8 mouse cellular contexts compared by ENCODE assay signal in genomic region chr5:125040128-125040584, GRCm38 (mm10). TPM values are rescaled to one million over a fixed set of nuclear protein-coding genes. Genes with fewer than 3 reads are reported as not detected.
DNase-seq lines count a peak whose midpoint lies in the region; ATAC-seq lines count a peak whose summit lies in the region.

No protein-coding gene starts in this region.

- no peak overlapping the region for H3K9ac ChIP-seq in kidney, embryonic 14.5 days (ENCODE audit: low read depth, low read length)
- no peak overlapping the region for H3K9ac ChIP-seq in midbrain, embryonic 11.5 days (ENCODE audit: low read length)

- no peak overlapping the region for H3K4me2 ChIP-seq in kidney, embryonic 14.5 days (replicated peaks; ENCODE audit: low read depth, low read length)
- H3K4me2 ChIP-seq in midbrain, embryonic 11.5 days, result no peak overlapping the region

- no peak for ATAC-seq in kidney, embryonic 14.5 days (ENCODE audit: low FRiP score, low TSS enrichment)
- no peak for ATAC-seq in midbrain, embryonic 11.5 days (ENCODE audit: low FRiP score)

- peaks cover 84% of the 10 kb centered on the region for H3K36me3 ChIP-seq in kidney, embryonic 14.5 days (ENCODE audit: control insufficient read depth, insufficient read depth, low read length)
- peaks cover 13% of the 10 kb centered on the region for H3K36me3 ChIP-seq in midbrain, embryonic 11.5 days (ENCODE audit: control insufficient read depth, insufficient read depth, low read length)

- no peak overlapping the region for H3K4me3 ChIP-seq in kidney, embryonic 14.5 days (ENCODE audit: low read length)
- no peak overlapping the region for H3K4me3 ChIP-seq in midbrain, embryonic 11.5 days (ENCODE audit: low read depth, low read length)

- DNase-seq in kidney, adult 18-20 months, result peak; percentile 92
- DNase-seq in adrenal gland, postnatal 14 days, result peak; percentile 94
- DNase-seq in gastrocnemius, postnatal 36 days, result peak; percentile 94 to 96
- DNase-seq in kidney, adult 9 months, result peak; percentile 95
- peak; percentile 72 for DNase-seq in ovary, postnatal 14 days (ENCODE audit: low spot score)
- DNase-seq in embryo, embryonic 10.5 days (ENCODE audit: low spot score), result no peak
- no peak for DNase-seq in midbrain, embryonic 11.5 days (ENCODE audit: low spot score, missing footprints)

- no peaks in the 10 kb centered on the region for H3K9me3 ChIP-seq in kidney, embryonic 14.5 days (ENCODE audit: control insufficient read depth, low read length)
- H3K9me3 ChIP-seq in midbrain, embryonic 11.5 days (ENCODE audit: control insufficient read depth, low read length), result no peaks in the 10 kb centered on the region

- no peaks in the 10 kb centered on the region for H3K27me3 ChIP-seq in kidney, embryonic 14.5 days (ENCODE audit: control insufficient read depth, insufficient read depth, low read length)
- H3K27me3 ChIP-seq in midbrain, embryonic 11.5 days (ENCODE audit: control insufficient read depth, insufficient read depth, low read length), result no peaks in the 10 kb centered on the region

- intact Hi-C loops in gastrocnemius, postnatal 36 days (cut with DNase I), result loop anchor here (2.0 kb wide), 1 partner anchor 15 kb away; no protein-coding TSS in a partner anchor

- WGBS in kidney, embryonic 14.5 days, result 74% methylated on average over 5 of the region's 5 CpGs
- 80% methylated on average over 5 of the region's 5 CpGs for WGBS in midbrain, embryonic 11.5 days

- H3K27ac ChIP-seq in kidney, embryonic 14.5 days (ENCODE audit: low read depth, low read length), result no peak overlapping the region; the same call in 1 of the 2 replicates
- no peak overlapping the region for H3K27ac ChIP-seq in midbrain, embryonic 11.5 days (ENCODE audit: low read depth, low read length)

- H3K4me1 ChIP-seq in kidney, embryonic 14.5 days (ENCODE audit: control insufficient read depth, insufficient read depth, low read length), result 0 out of 2 replicates have a peak, but pooled peaks cover 8% of the 10 kb centered on the region
- peaks cover 7% of the 10 kb centered on the region for H3K4me1 ChIP-seq in midbrain, embryonic 11.5 days (ENCODE audit: control insufficient read depth, insufficient read depth, low read length)

RNA-seq across cellular contexts. Expression of gene Rflna, which starts 37.1 kb away (rescaled TPM):
- 3.8 and 4.8 TPM in 2 replicates for polyA plus RNA-seq in kidney, embryonic 14.5 days (2014; fragmentation: Nextera tagmentation; extraction: Ambion mirVana)
- 3.7 and 5.3 TPM in 2 replicates for total RNA-seq in adrenal gland, postnatal 14 days (2021)
- under 1 TPM in 1 of 2 experiments, not detected in 1; 0.15 TPM for total RNA-seq in gastrocnemius, postnatal 36 days (2021)
- 4.0 and 4.4 TPM in 2 replicates for polyA plus RNA-seq in midbrain, embryonic 11.5 days (2014; fragmentation: Nextera tagmentation; extraction: Ambion mirVana)

Comparison
In these comparisons a context has a peak if more than half of its experiments do, and no peak if none do; other contexts are left out.
1. DNase-seq: peak in kidney, adult 18-20 months (single experiment), adrenal gland, postnatal 14 days (single experiment), gastrocnemius, postnatal 36 days (2 of 2), kidney, adult 9 months (single experiment) and ovary, postnatal 14 days (single experiment); none in embryo, embryonic 10.5 days (single experiment) and midbrain, embryonic 11.5 days (single experiment).